Mouse (Mus musculus) C2C12 (cell line): ENCODE results near the gene Cenpb. TPM values are rescaled to one million over a fixed set of nuclear protein-coding genes. Genes with fewer than 3 reads are reported as not detected.

Source experiments
- H3K27me3 ChIP-seq: one replicate; pipeline ENCODE4 v1.6.1; 2011; ENCODE audit not compliant: control insufficient read depth, insufficient read depth, insufficient read length
- H3K36me3 ChIP-seq: one replicate; pipeline ENCODE4 v1.6.1; 2011; ENCODE audit not compliant: control insufficient read depth, insufficient read depth
- H3K4me3 ChIP-seq: one replicate; pipeline ENCODE4 v1.5.1; 2011; ENCODE audit warnings: mild to moderate bottlenecking, control low read depth; ENCODE audit not compliant: poor library complexity, insufficient read depth, severe bottlenecking
- H3K79me2 ChIP-seq: one replicate; pipeline ENCODE4 v1.6.1; 2011; ENCODE audit not compliant: control insufficient read depth, insufficient read depth
- H3K79me3 ChIP-seq: one replicate; pipeline ENCODE4 v1.6.1; 2011; ENCODE audit warnings: low read depth, control low read depth
- H3ac ChIP-seq: one replicate; pipeline ENCODE3; 2011; ENCODE audit warnings: low read depth; ENCODE audit not compliant: control insufficient read depth, insufficient read length
- CEBPB ChIP-seq: IDR thresholded peaks from one replicate; pipeline ENCODE4 v1.6.1; 2011; ENCODE audit warnings: low read depth, mild to moderate bottlenecking, control low read depth, moderate library complexity
- CTCF ChIP-seq: IDR thresholded peaks from one replicate; pipeline ENCODE4 v1.5.1; 2011; ENCODE audit not compliant: control insufficient read depth, insufficient read depth, insufficient read length
- FOSL1 ChIP-seq: IDR thresholded peaks from one replicate; pipeline ENCODE4 v1.8.0; 2011; ENCODE audit warnings: mild to moderate bottlenecking, low read length; ENCODE audit not compliant: poor library complexity, insufficient read depth, severe bottlenecking
- MAX ChIP-seq: IDR thresholded peaks from one replicate; pipeline ENCODE4 v1.6.1; 2011; ENCODE audit warnings: mild to moderate bottlenecking, control low read depth
- MYOD1 ChIP-seq: IDR thresholded peaks from one replicate; pipeline ENCODE4 v1.6.1; 2011; ENCODE audit warnings: low read depth; ENCODE audit not compliant: control insufficient read depth, insufficient read length
- MYOG ChIP-seq: IDR thresholded peaks from one replicate; pipeline ENCODE4 v1.6.1; 2011; ENCODE audit not compliant: control insufficient read depth, insufficient read length; ENCODE audit errors: extremely low read depth
- USF1 ChIP-seq: IDR thresholded peaks from one replicate; pipeline ENCODE4 v1.6.1; 2011; ENCODE audit warnings: low read depth, mild to moderate bottlenecking, control low read depth, moderate library complexity
- polyA plus RNA-seq: library from polyadenylated mRNA; unstranded; fragments of >200 nt; fragmentation: generic; extraction: Trizol; gene quantifications from one replicate; pipeline ENCODE4 v1.2.1, GENCODE M21; 2012; ENCODE audit warnings: missing spikeins

Gene Cenpb
- polyA plus RNA-seq, 1 experiment = 168 TPM

- TF ChIP-seq CTCF (no peak), CEBPB (no peak), MAX (peak; percentile 98), MYOG (no peak), USF1 (peak; percentile 99), FOSL1 (no peak), MYOD1 (no peak)
- Histone ChIP-seq H3K4me3 (peak within 1 kb of the TSS; percentile 88), H3K79me2 (peaks cover 33% of the 10 kb centered on the region), H3K27me3 (no peaks in the 10 kb centered on the region), H3K79me3 (peaks cover 10% of the 10 kb centered on the region), H3K36me3 (peaks cover 6% of the 10 kb centered on the region), H3ac (peak within 1 kb of the TSS; percentile 68)
Measured at GRCm38 (mm10) chr2:131159938-131160581, 19.8 kb downstream of the Cenpb start, which contains the start of gene 1700037H04Rik. TSS of gene 1700037H04Rik (minus strand) at chr2:131160081.

DNA sequence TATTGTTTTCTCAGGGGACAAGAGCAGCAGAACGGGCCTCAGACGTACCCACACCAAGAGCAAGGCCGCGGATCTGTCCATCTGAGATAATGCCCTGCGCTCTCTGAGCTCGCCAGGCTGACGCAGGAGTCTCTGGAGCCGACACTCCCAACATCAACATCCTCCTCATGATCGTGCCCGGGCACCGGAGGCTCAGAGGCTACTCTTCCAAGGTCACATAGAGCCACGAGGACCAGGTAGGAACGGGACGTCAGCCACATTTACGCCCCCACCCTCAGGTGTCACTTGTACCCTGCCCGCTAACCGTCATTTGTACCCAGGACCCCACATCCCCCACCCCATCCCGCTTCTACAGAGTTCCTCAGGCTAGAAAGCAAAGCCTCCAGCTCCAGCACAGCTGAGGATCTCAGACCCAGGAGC, 20.4 kb downstream of the Cenpb start:
- Histone ChIP-seq H3K36me3 (peaks cover 11% of the 10 kb centered on the region), H3ac (peak overlapping the region; percentile 68), H3K4me3 (peak overlapping the region; percentile 88), H3K79me2 (peaks cover 33% of the 10 kb centered on the region), H3K79me3 (peaks cover 10% of the 10 kb centered on the region), H3K27me3 (no peaks in the 10 kb centered on the region)
- TF ChIP-seq CTCF (no peak), MYOD1 (no peak), MAX (no peak), CEBPB (no peak), USF1 (no peak), MYOG (no peak), FOSL1 (no peak)

- no peak for TF ChIP-seq MYOG
- no peak for TF ChIP-seq MYOD1
- TF ChIP-seq USF1 = no peak
- TF ChIP-seq MAX = no peak
- no peak for TF ChIP-seq FOSL1
- TF ChIP-seq CTCF = no peak
- no peak for TF ChIP-seq CEBPB
- peaks cover 33% of the 10 kb centered on the region for H3K79me2 ChIP-seq
- H3K36me3 ChIP-seq = peaks cover 20% of the 10 kb centered on the region
- no peaks in the 10 kb centered on the region for H3K27me3 ChIP-seq
- H3K4me3 ChIP-seq = no peak overlapping the region
- H3ac ChIP-seq = no peak overlapping the region
- peaks cover 10% of the 10 kb centered on the region for H3K79me3 ChIP-seq
Measured at GRCm38 (mm10) chr2:131156987-131157386, 22.9 kb downstream of the Cenpb start.

DNA sequence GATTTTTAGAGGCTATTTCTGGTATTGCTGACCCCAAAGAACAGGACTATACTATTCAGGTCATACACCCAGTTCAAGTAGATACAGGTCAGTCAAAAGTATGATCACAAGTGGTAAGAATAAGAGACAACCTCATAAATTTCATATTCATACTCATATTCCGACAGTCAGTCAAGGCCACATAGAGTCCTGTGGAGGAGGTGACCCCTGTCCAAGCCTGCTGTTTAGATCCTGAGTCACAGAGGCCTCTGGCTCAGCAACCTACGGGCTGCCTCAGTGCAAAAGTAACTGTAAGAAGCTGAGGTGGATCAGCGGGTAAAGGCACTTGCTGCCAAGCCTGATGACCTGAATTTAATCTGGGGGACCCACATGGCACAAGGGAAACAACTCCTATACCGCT, 25.8 kb downstream of the Cenpb start:
- Histone ChIP-seq H3K27me3 (no peaks in the 10 kb centered on the region), H3K36me3 (peaks cover 48% of the 10 kb centered on the region), H3ac (no peak overlapping the region), H3K79me2 (peaks cover 25% of the 10 kb centered on the region), H3K79me3 (peaks cover 9% of the 10 kb centered on the region), H3K4me3 (no peak overlapping the region)
- TF ChIP-seq MAX (no peak), MYOG (no peak), FOSL1 (no peak), CTCF (no peak), CEBPB (no peak), MYOD1 (no peak), USF1 (no peak)

DNA sequence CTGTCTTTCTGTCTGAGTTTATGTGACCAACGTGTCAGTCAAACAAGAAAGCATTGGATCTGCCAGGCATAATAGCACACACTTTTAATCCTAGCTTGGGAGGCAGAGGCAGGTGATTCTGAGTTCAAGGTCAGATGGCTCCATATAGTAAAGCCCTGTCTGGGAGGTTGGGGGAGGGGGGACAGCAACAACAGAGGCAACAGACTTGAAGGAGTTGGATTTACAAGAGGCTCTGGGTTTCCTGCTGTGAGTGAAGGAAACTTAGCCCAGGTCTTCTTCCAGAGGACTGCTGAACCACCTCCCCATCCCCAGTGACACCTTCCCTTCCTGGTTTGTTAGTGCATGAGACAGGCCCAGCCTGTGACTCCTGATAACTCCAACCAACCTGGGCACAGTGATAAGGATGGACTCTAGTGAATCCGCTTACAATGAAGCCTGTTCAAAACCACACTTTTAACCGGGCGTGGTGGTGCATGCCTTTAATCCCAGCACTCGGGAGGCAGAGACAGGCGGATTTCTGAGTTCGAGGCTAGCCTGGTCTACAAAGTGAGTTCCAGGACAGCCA, 27.6 kb downstream of the Cenpb start:
- H3K27me3 ChIP-seq = no peaks in the 10 kb centered on the region
- H3ac ChIP-seq = no peak overlapping the region
- H3K79me3 ChIP-seq = peaks cover 3% of the 10 kb centered on the region
- TF ChIP-seq CEBPB (no peak), FOSL1 (no peak), MYOG (no peak), MYOD1 (no peak), CTCF (no peak), USF1 (no peak), MAX (no peak)
- peaks cover 8% of the 10 kb centered on the region for H3K79me2 ChIP-seq
- H3K36me3 ChIP-seq = peaks cover 61% of the 10 kb centered on the region
- H3K4me3 ChIP-seq = no peak overlapping the region

- Histone ChIP-seq H3K27me3 (no peaks in the 10 kb centered on the region), H3ac (no peak overlapping the region), H3K36me3 (peaks cover 77% of the 10 kb centered on the region), H3K79me2 (no peaks in the 10 kb centered on the region), H3K4me3 (no peak overlapping the region), H3K79me3 (peaks cover 1% of the 10 kb centered on the region)
- TF ChIP-seq CTCF (no peak), MYOG (no peak), FOSL1 (no peak), MAX (no peak), MYOD1 (no peak), USF1 (no peak)
Measured at GRCm38 (mm10) chr2:131149254-131149578, 30.7 kb downstream of the Cenpb start.
